Mouse (Mus musculus) liver, adult 2 months (tissue): ENCODE measurements around the gene Ust.

Experiments
- CTCF ChIP-seq: fragments of 200-500 bp; IDR thresholded peaks from 2 replicates; pipeline ENCODE4 v1.5.1; 2011; ENCODE audit warnings: low read depth, low read length, control low read depth
- POLR2A ChIP-seq: fragments of 200-500 bp; IDR thresholded peaks from 2 replicates; pipeline ENCODE4 v1.6.1; 2011; ENCODE audit warnings: low read length, control low read depth; ENCODE audit not compliant: insufficient read depth; ENCODE audit errors: extremely low read depth

GRCm38 (mm10) chr10:8196300-8196699, 322.3 kb downstream of the Ust start:
- no peak for TF ChIP-seq POLR2A
- TF ChIP-seq CTCF = peak; percentile 79
